ENCODE assay signal across 22 mouse cellular contexts in genomic region chr4:125200762-125201161, GRCm38 (mm10).
DNase-seq lines count a peak whose midpoint lies in the region; ATAC-seq and TF ChIP-seq lines count a peak whose summit lies in the region.
"Had no signal": no experiment of that assay in that cellular context is flagged by ENCODE, and none has a peak within 500 bp of the region (broad histone marks: within the 10 kb centered on the region; RNA-seq: fewer than 3 reads in every experiment).

No protein-coding gene starts in this region.

- no peak overlapping the region for H3K9ac ChIP-seq in hindbrain, embryonic 16.5 days (ENCODE audit: low read depth, low read length)
- no peak overlapping the region for H3K9ac ChIP-seq in hindbrain, embryonic 14.5 days
- no peak overlapping the region for H3K9ac ChIP-seq in midbrain, embryonic 14.5 days (replicated peaks; ENCODE audit: low read length)
- H3K9ac ChIP-seq in CH12.LX (ENCODE audit: insufficient read depth, low read depth) = no peak overlapping the region
- H3K9ac ChIP-seq: embryonic facial prominence, embryonic 12.5 days; forebrain, embryonic 12.5 days; kidney, embryonic 15.5 days; limb, embryonic 15.5 days; liver, embryonic 14.5 days; lung, embryonic 14.5 days had no signal

- TF ChIP-seq CTCF in CH12.LX (conservative IDR thresholded peaks at IDR 0.05 in 1 of 2, IDR thresholded peaks at IDR 0.05 in 1 of 2; ENCODE audit: low read depth in 2 of 2, low read length in 2 of 2) = no peak

- no peak for DNase-seq in hindbrain, embryonic 14.5 days (ENCODE audit: low spot score)
- DNase-seq in midbrain, embryonic 14.5 days = peak; percentile 39
- DNase-seq in midbrain, embryonic 10.5 days (ENCODE audit: low spot score) = no peak
- DNase-seq in CH12.LX (ENCODE audit: extremely low read depth) (no peak), ZHBTc4 (ENCODE audit: low read depth, low spot score) (peak; percentile 59)
- no peak for DNase-seq in natural killer cell, adult 2 months (ENCODE audit: low spot score in 2 of 2)
- DNase-seq: cerebellum, postnatal 10 days; gastrocnemius, postnatal 14 days; heart, adult 11 months; kidney, adult 11 months; kidney, postnatal 36 days; layer of hippocampus, postnatal 36 days; lung, embryonic 14.5 days; thymus, postnatal 14 days had no signal

- no peaks in the 10 kb centered on the region for H3K79me2 ChIP-seq in CH12.LX (replicated peaks; ENCODE audit: control insufficient read depth, extremely low read depth, insufficient read depth, poor library complexity, severe bottlenecking)

- dilution Hi-C loops in CH12.LX (cut with MboI; ENCODE audit: extremely low pct_ligation_motif_present, extremely low pct_unique_long_range_greater_than_20kb, low sequenced_read_pairs) = no loop called here

- no peak for TF ChIP-seq POLR2A in CH12.LX (IDR thresholded peaks at IDR 0.05; ENCODE audit: low read depth, low read length)

- no peak for TF ChIP-seq RAD21 in CH12.LX (IDR thresholded peaks at IDR 0.05; ENCODE audit: low read depth, low read length)

- H3K27me3 ChIP-seq in hindbrain, embryonic 16.5 days (replicated peaks; ENCODE audit: control insufficient read depth, insufficient read depth, low read length) = no peaks in the 10 kb centered on the region
- peaks cover 2% of the 10 kb centered on the region; the same call in 1 of the 2 replicates for H3K27me3 ChIP-seq in hindbrain, embryonic 14.5 days (ENCODE audit: control insufficient read depth, insufficient read depth, low read length)
- H3K27me3 ChIP-seq in midbrain, embryonic 14.5 days (ENCODE audit: control insufficient read depth, insufficient read depth, low read length) = no peaks in the 10 kb centered on the region
- H3K27me3 ChIP-seq in midbrain, embryonic 10.5 days (ENCODE audit: low read depth, poor library complexity, severe bottlenecking) = peaks cover 68% of the 10 kb centered on the region
- H3K27me3 ChIP-seq in CH12.LX (replicated peaks) = peaks cover 95% of the 10 kb centered on the region

- WGBS in hindbrain, embryonic 16.5 days = 58% methylated on average over 5 of the region's 5 CpGs
- 67% methylated on average over 5 of the region's 5 CpGs for WGBS in hindbrain, embryonic 14.5 days
- 68% methylated on average over 5 of the region's 5 CpGs for WGBS in midbrain, embryonic 14.5 days
- 61% methylated on average over 5 of the region's 5 CpGs for WGBS in midbrain, embryonic 10.5 days

- in situ Hi-C loops in CH12.LX (cut with MboI; ENCODE audit: low pct_ligation_motif_present, low pct_unique_long_range_greater_than_20kb, low sequenced_read_pairs) = no loop called here

- TF ChIP-seq EP300 in CH12.LX (IDR thresholded peaks at IDR 0.05; ENCODE audit: low read length) = no peak

- H3K4me1 ChIP-seq in hindbrain, embryonic 16.5 days (ENCODE audit: control insufficient read depth, insufficient read depth, low read depth, low read length) = no peaks in the 10 kb centered on the region; the same call in none of the 2 replicates
- peaks cover 13% of the 10 kb centered on the region; the same call in 1 of the 2 replicates for H3K4me1 ChIP-seq in hindbrain, embryonic 14.5 days (replicated peaks; ENCODE audit: control insufficient read depth, insufficient read depth, low read length)
- 0 out of 2 replicates have a peak, but pooled peaks cover 7% of the 10 kb centered on the region for H3K4me1 ChIP-seq in midbrain, embryonic 14.5 days (ENCODE audit: control insufficient read depth, insufficient read depth, low read length)
- peaks cover 18% of the 10 kb centered on the region for H3K4me1 ChIP-seq in midbrain, embryonic 10.5 days
- H3K4me1 ChIP-seq in CH12.LX (ENCODE audit: control insufficient read depth in 1 of 2, insufficient read depth in 2 of 2) = peaks cover 0 to 4% of the 10 kb centered on the region in 2 experiments; a peak in 2 of 4 replicates
- H3K4me1 ChIP-seq: embryonic facial prominence, embryonic 12.5 days; limb, embryonic 15.5 days had no signal

- H3K27ac ChIP-seq in hindbrain, embryonic 16.5 days (ENCODE audit: low read depth, low read length) = no peak overlapping the region
- no peak overlapping the region for H3K27ac ChIP-seq in hindbrain, embryonic 14.5 days
- H3K27ac ChIP-seq in midbrain, embryonic 14.5 days (replicated peaks; ENCODE audit: low read depth, low read length) = no peak overlapping the region
- no peak overlapping the region for H3K27ac ChIP-seq in midbrain, embryonic 10.5 days (replicated peaks)
- no peak overlapping the region for H3K27ac ChIP-seq in CH12.LX (ENCODE audit: insufficient read depth, low read depth)
- H3K27ac ChIP-seq: embryonic facial prominence, embryonic 12.5 days; forebrain, embryonic 12.5 days; kidney, embryonic 15.5 days; limb, embryonic 15.5 days; liver, embryonic 14.5 days had no signal

- no peaks in the 10 kb centered on the region for H3K9me3 ChIP-seq in hindbrain, embryonic 16.5 days (ENCODE audit: control insufficient read depth, low read length)
- H3K9me3 ChIP-seq in hindbrain, embryonic 14.5 days (ENCODE audit: control insufficient read depth, low read length) = no peaks in the 10 kb centered on the region
- H3K9me3 ChIP-seq in midbrain, embryonic 14.5 days (ENCODE audit: control insufficient read depth, low read length) = no peaks in the 10 kb centered on the region
- no peaks in the 10 kb centered on the region for H3K9me3 ChIP-seq in midbrain, embryonic 10.5 days (replicated peaks)
- H3K9me3 ChIP-seq in CH12.LX (replicated peaks; ENCODE audit: low read length) = no peaks in the 10 kb centered on the region
- H3K9me3 ChIP-seq: embryonic facial prominence, embryonic 12.5 days; forebrain, embryonic 12.5 days; kidney, embryonic 15.5 days; limb, embryonic 15.5 days had no signal

- no peaks in the 10 kb centered on the region for H3K36me3 ChIP-seq in hindbrain, embryonic 16.5 days (ENCODE audit: control insufficient read depth, insufficient read depth, low read length)
- no peaks in the 10 kb centered on the region for H3K36me3 ChIP-seq in hindbrain, embryonic 14.5 days (replicated peaks; ENCODE audit: control insufficient read depth, insufficient read depth)
- no peaks in the 10 kb centered on the region for H3K36me3 ChIP-seq in midbrain, embryonic 14.5 days (ENCODE audit: control insufficient read depth, insufficient read depth, low read length)
- H3K36me3 ChIP-seq in midbrain, embryonic 10.5 days = no peaks in the 10 kb centered on the region
- H3K36me3 ChIP-seq in CH12.LX (replicated peaks in 1 of 2; ENCODE audit: control insufficient read depth in 1 of 2, insufficient read depth in 1 of 2, low read length in 1 of 2) = no peaks in the 10 kb centered on the region
- H3K36me3 ChIP-seq: embryonic facial prominence, embryonic 12.5 days; forebrain, embryonic 12.5 days; kidney, embryonic 15.5 days; limb, embryonic 15.5 days had no signal

- H3K4me2 ChIP-seq in hindbrain, embryonic 16.5 days (ENCODE audit: low read length) = no peak overlapping the region
- H3K4me2 ChIP-seq in hindbrain, embryonic 14.5 days (replicated peaks) = no peak overlapping the region
- H3K4me2 ChIP-seq in midbrain, embryonic 14.5 days (ENCODE audit: low read length) = no peak overlapping the region
- H3K4me2 ChIP-seq in CH12.LX (ENCODE audit: insufficient read depth, low read depth, poor library complexity, severe bottlenecking) = peak overlapping the region; percentile 90
- H3K4me2 ChIP-seq: embryonic facial prominence, embryonic 12.5 days; forebrain, embryonic 12.5 days; heart, embryonic 11.5 days; kidney, embryonic 15.5 days; limb, embryonic 15.5 days; lung, embryonic 14.5 days had no signal

- no peak overlapping the region for H3K4me3 ChIP-seq in hindbrain, embryonic 16.5 days (ENCODE audit: low read length)
- H3K4me3 ChIP-seq in hindbrain, embryonic 14.5 days (replicated peaks; ENCODE audit: low read length) = no peak overlapping the region
- H3K4me3 ChIP-seq in midbrain, embryonic 14.5 days (replicated peaks; ENCODE audit: low read depth, low read length) = no peak overlapping the region
- H3K4me3 ChIP-seq in midbrain, embryonic 10.5 days = no peak overlapping the region
- peak overlapping the region in 2 of 3 experiments; percentile 8 to 17 for H3K4me3 ChIP-seq in CH12.LX (replicated peaks in 1 of 3; ENCODE audit: low read depth in 2 of 3, low read length in 2 of 3, poor library complexity in 1 of 3)
- H3K4me3 ChIP-seq: embryonic facial prominence, embryonic 12.5 days; forebrain, embryonic 12.5 days; kidney, embryonic 15.5 days; limb, embryonic 15.5 days had no signal

- peak; percentile 26; the same call in 1 of the 2 replicates for ATAC-seq in hindbrain, embryonic 16.5 days
- ATAC-seq in hindbrain, embryonic 14.5 days (ENCODE audit: low FRiP score) = no peak
- no peak; the same call in 1 of the 2 replicates for ATAC-seq in midbrain, embryonic 14.5 days (ENCODE audit: low FRiP score, low TSS enrichment)
- ATAC-seq: CD4-positive, CD25-positive, alpha-beta regulatory T cell, adult 4 months had no signal

TF ChIP-seq in CH12.LX, 34 proteins besides CTCF, POLR2A, EP300 and RAD21:
- TF ChIP-seq CHD1 (IDR thresholded peaks at IDR 0.05; ENCODE audit: low read depth, low read length) (no peak), MAZ (IDR thresholded peaks at IDR 0.05; ENCODE audit: low read depth, low read length) (no peak), USF1 (IDR thresholded peaks at IDR 0.05; ENCODE audit: low read depth, low read length) (no peak), ETS1 (conservative IDR thresholded peaks at IDR 0.05; ENCODE audit: low read depth, low read length) (no peak), SMC3 (IDR thresholded peaks at IDR 0.05; ENCODE audit: low read depth, low read length) (no peak), JUND (conservative IDR thresholded peaks at IDR 0.05; ENCODE audit: low read depth, low read length) (no peak), ZMIZ1 (IDR thresholded peaks at IDR 0.05; ENCODE audit: low read depth, low read length) (no peak)

Comparison
In these comparisons a context has a peak if more than half of its experiments do, and no peak if none do; other contexts are left out.
1. DNase-seq: peak in midbrain, embryonic 14.5 days (single experiment) and ZHBTc4 (single experiment); none in hindbrain, embryonic 14.5 days (single experiment), midbrain, embryonic 10.5 days (single experiment), CH12.LX (single experiment) and natural killer cell, adult 2 months (0 of 2).
2. H3K4me3 ChIP-seq: peak in CH12.LX (2 of 3); none in hindbrain, embryonic 16.5 days (single experiment), hindbrain, embryonic 14.5 days (single experiment), midbrain, embryonic 14.5 days (single experiment) and midbrain, embryonic 10.5 days (single experiment).